Mouse (Mus musculus) central nervous system, embryonic 18 days (tissue): ENCODE results near the gene Cox8a. TPM values are rescaled to one million over a fixed set of nuclear protein-coding genes. Genes with fewer than 3 reads are reported as not detected.

ENCODE experiments used
- polyA plus RNA-seq: library from polyadenylated mRNA; depleted of rRNA; stranded (reverse); fragments of >200 nt; gene quantifications from 2 replicates; pipeline ENCODE4 v1.2.3, GENCODE M21; 2012; rRNA removed

Cox8a gene
- polyA plus RNA-seq = 639 and 643 TPM in 2 replicates

GRCm38 (mm10) chr19:7217162-7217925 is at the start of gene Cox8a:
Cox8a (minus strand) TSS chr19:7217616.

DNA sequence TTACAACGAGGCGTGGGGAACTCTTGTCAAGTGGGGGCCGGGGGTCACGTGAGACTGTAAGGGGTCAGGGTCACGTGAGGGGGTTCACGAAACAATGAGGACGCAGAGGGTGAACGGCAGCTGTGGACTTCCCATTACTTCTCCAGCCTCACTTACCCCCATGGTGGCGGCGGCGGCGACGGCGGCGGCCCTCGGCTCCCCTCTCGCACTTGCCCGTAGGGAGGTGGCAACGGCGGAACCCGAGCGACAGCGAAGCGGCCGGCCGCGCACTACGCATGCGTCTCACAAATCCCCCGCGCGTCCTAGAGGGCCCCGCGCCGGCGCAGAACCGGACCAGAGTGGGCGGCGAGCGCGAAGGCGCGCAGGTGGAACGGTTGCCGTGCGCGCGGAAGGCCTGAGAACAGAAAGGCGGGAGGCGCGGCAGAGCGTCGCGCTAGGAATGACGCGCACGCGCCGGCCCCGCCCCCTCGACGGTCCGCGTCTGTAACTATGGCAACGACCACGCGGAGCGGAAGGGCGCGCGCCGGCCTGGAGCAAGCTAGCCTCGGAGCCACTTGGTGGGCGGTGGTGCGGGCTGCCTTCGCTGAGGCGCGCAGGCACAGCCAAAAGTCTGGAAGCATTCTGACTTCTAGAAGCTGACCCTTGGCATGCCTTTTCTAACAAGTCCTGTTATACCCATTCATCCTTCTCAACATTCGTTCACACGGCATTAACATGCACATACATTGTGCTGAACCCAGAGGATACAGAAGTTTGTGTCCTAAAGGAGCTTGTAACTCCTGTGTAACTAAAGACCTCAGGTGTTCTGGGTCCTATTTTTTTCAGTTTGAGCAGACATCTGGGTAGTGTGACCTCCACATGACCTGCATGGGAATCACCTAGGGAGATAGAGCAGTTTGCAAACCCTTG is 23.6 kb upstream of the Cox8a start, which contains the start of gene Naa40:
Gene Naa40 (minus strand): TSS at position 402 of the 909 bp plus-strand sequence.

GRCm38 (mm10) chr19:7205753-7206736 is 11.4 kb downstream of the Cox8a start, which contains the start of gene Otub1:
Otub1 (minus strand) TSS chr19:7206316.

Other genes with a start within 250 kb of the Cox8a start
- 335 and 363 TPM in 2 replicates for gene Ppp1r14b, start 242.6 kb downstream of the Cox8a start, polyA plus RNA-seq
- gene Plcb3, start 241.1 kb downstream of the Cox8a start, polyA plus RNA-seq = 19.4 and 21.4 TPM in 2 replicates
- 93.3 and 98.7 TPM in 2 replicates for gene Fkbp2, start 237.1 kb downstream of the Cox8a start, polyA plus RNA-seq
- gene Vegfb, start 230.0 kb downstream of the Cox8a start, polyA plus RNA-seq = 34.7 and 47.7 TPM in 2 replicates
- 22.8 and 25.8 TPM in 2 replicates for gene Dnajc4, start 225.0 kb downstream of the Cox8a start, polyA plus RNA-seq
- 11.8 and 14.1 TPM in 2 replicates for gene Nudt22, start 221.5 kb downstream of the Cox8a start, polyA plus RNA-seq
- 19.0 and 20.4 TPM in 2 replicates for gene Trpt1, start 221.5 kb downstream of the Cox8a start, polyA plus RNA-seq
- gene Fermt3, start 198.1 kb downstream of the Cox8a start, polyA plus RNA-seq = 2.9 and 3.5 TPM in 2 replicates
- 142 and 148 TPM in 2 replicates for gene Stip1, start 177.6 kb downstream of the Cox8a start, polyA plus RNA-seq
- 8.4 and 10.0 TPM in 2 replicates for gene Macrod1, start 160.8 kb downstream of the Cox8a start, polyA plus RNA-seq
- gene Flrt1, start 111.9 kb downstream of the Cox8a start, polyA plus RNA-seq = 2.8 and 3.1 TPM in 2 replicates
- 165 and 184 TPM in 2 replicates for gene Otub1, start 11.3 kb downstream of the Cox8a start, polyA plus RNA-seq
- gene Naa40, start 23.6 kb upstream of the Cox8a start, polyA plus RNA-seq = 73.3 and 76.3 TPM in 2 replicates
- 71.5 and 77.5 TPM in 2 replicates for gene Rcor2, start 49.7 kb upstream of the Cox8a start, polyA plus RNA-seq
- 53.9 and 60.5 TPM in 2 replicates for gene Mark2, start 124.2 kb upstream of the Cox8a start, polyA plus RNA-seq
- gene Spindoc, start 165.4 kb upstream of the Cox8a start, polyA plus RNA-seq = 31.6 and 36.3 TPM in 2 replicates
- 116 and 124 TPM in 2 replicates for gene 2700081O15Rik, start 200.0 kb upstream of the Cox8a start, polyA plus RNA-seq